Mouse (Mus musculus): ENCODE results near the gene Matk. TPM values are rescaled to one million over a fixed set of nuclear protein-coding genes. Genes with fewer than 3 reads are reported as not detected.

Matk gene
- total RNA-seq, 1 experiment: 0.85 TPM

GRCm38 (mm10) chr10:81292554-81293333 lies 40.0 kb downstream of the Matk start, which contains the start of gene Pip5k1c:
Gene Pip5k1c, plus strand, starts transcription at chr10:81292963.
- TF ChIP-seq HCFC1 (IDR thresholded peaks at IDR 0.05; ENCODE audit: borderline replicate concordance, insufficient read depth, low read length) (peak; percentile 60; the same call in 1 of the 2 replicates), ZNF384 (IDR thresholded peaks at IDR 0.05; ENCODE audit: low read depth, low read length) (no peak), MAFK (IDR thresholded peaks at IDR 0.05; ENCODE audit: insufficient read depth, low read depth, low read length) (no peak), CHD2 (IDR thresholded peaks at IDR 0.05; ENCODE audit: low read depth, low read length) (0 out of 2 replicates have a peak, but pooled peaks have one; percentile 31), ZC3H11A (IDR thresholded peaks at IDR 0.05; ENCODE audit: borderline replicate concordance, low read depth, low read length) (no peak)
- peak; percentile 100 for DNase-seq (ENCODE audit: low read depth, low spot score)

GRCm38 (mm10) chr10:81293334-81294030 lies 40.7 kb downstream of the Matk start:
- H3K27ac ChIP-seq (ENCODE audit: insufficient read depth, low read depth, low read length, poor library complexity, severe bottlenecking): no peak overlapping the region

More at GRCm38 (mm10) chr10:81292554-81293333, 40.0 kb downstream of the Matk start, which contains the start of gene Pip5k1c:
- peaks cover 5% of the 10 kb centered on the region; the same call in 1 of the 2 replicates for H3K36me3 ChIP-seq (ENCODE audit: control insufficient read depth, insufficient read depth, low read length, poor library complexity, severe bottlenecking)
- H3K27ac ChIP-seq (ENCODE audit: insufficient read depth, low read depth, low read length, poor library complexity, severe bottlenecking): peak within 1 kb of the TSS; percentile 67; the same call in 1 of the 2 replicates
- peak within 1 kb of the TSS; percentile 97 for H3K9ac ChIP-seq (ENCODE audit: insufficient read depth, low read depth, low read length, poor library complexity, severe bottlenecking)
- in situ Hi-C loops (cut with MboI; ENCODE audit: low sequenced_read_pairs in 2 of 2, unreplicated experiment in 2 of 2): no loop called here
- peaks cover 4 to 29% of the 10 kb centered on the region in 2 experiments for H3K4me1 ChIP-seq (ENCODE audit: control insufficient read depth in 2 of 2, insufficient read depth in 2 of 2, low read length in 2 of 2, poor library complexity in 1 of 2)
- H3K4me3 ChIP-seq (ENCODE audit: insufficient read depth in 1 of 2, low read depth in 1 of 2, low read length in 2 of 2, poor library complexity in 1 of 2, severe bottlenecking in 1 of 2): peak within 1 kb of the TSS; percentile 83 to 97
- H3K9me3 ChIP-seq (ENCODE audit: control insufficient read depth, insufficient read depth, low read depth, low read length): no peaks in the 10 kb centered on the region

GRCm38 (mm10) chr10:81294442-81294841 lies 41.7 kb downstream of the Matk start:
- no peak for DNase-seq (ENCODE audit: low read depth, low spot score)
- H3K4me1 ChIP-seq (ENCODE audit: control insufficient read depth in 2 of 2, insufficient read depth in 2 of 2, low read length in 2 of 2, poor library complexity in 1 of 2): peaks cover 4 to 25% of the 10 kb centered on the region in 2 experiments; a peak in 3 of 4 replicates
- no peak overlapping the region for H3K27ac ChIP-seq (ENCODE audit: insufficient read depth, low read depth, low read length, poor library complexity, severe bottlenecking)
- no peak overlapping the region; a peak in 1 of 4 replicates for H3K4me3 ChIP-seq (ENCODE audit: insufficient read depth in 1 of 2, low read depth in 1 of 2, low read length in 2 of 2, poor library complexity in 1 of 2, severe bottlenecking in 1 of 2)
- peaks cover 5% of the 10 kb centered on the region; the same call in 1 of the 2 replicates for H3K36me3 ChIP-seq (ENCODE audit: control insufficient read depth, insufficient read depth, low read length, poor library complexity, severe bottlenecking)
- H3K9me3 ChIP-seq (ENCODE audit: control insufficient read depth, insufficient read depth, low read depth, low read length): no peaks in the 10 kb centered on the region
- TF ChIP-seq CHD2 (IDR thresholded peaks at IDR 0.05; ENCODE audit: low read depth, low read length) (no peak), MAFK (IDR thresholded peaks at IDR 0.05; ENCODE audit: insufficient read depth, low read depth, low read length) (no peak)
- no peak overlapping the region for H3K9ac ChIP-seq (ENCODE audit: insufficient read depth, low read depth, low read length, poor library complexity, severe bottlenecking)
- in situ Hi-C loops (cut with MboI; ENCODE audit: low sequenced_read_pairs in 2 of 2, unreplicated experiment in 2 of 2): no loop called here

More at GRCm38 (mm10) chr10:81293334-81294030, 40.7 kb downstream of the Matk start:
- Histone ChIP-seq H3K36me3 (ENCODE audit: control insufficient read depth, insufficient read depth, low read length, poor library complexity, severe bottlenecking) (peaks cover 5% of the 10 kb centered on the region; the same call in 1 of the 2 replicates), H3K4me1 (ENCODE audit: control insufficient read depth in 2 of 2, insufficient read depth in 2 of 2, low read length in 2 of 2, poor library complexity in 1 of 2) (peaks cover 4 to 27% of the 10 kb centered on the region in 2 experiments), H3K9me3 (ENCODE audit: control insufficient read depth, insufficient read depth, low read depth, low read length) (no peaks in the 10 kb centered on the region), H3K9ac (ENCODE audit: insufficient read depth, low read depth, low read length, poor library complexity, severe bottlenecking) (peak overlapping the region; percentile 97), H3K4me3 (ENCODE audit: insufficient read depth in 1 of 2, low read depth in 1 of 2, low read length in 2 of 2, poor library complexity in 1 of 2, severe bottlenecking in 1 of 2) (peak overlapping the region; percentile 83 to 97)
- no peak for DNase-seq (ENCODE audit: low read depth, low spot score)
- TF ChIP-seq HCFC1 (IDR thresholded peaks at IDR 0.05; ENCODE audit: borderline replicate concordance, insufficient read depth, low read length) (no peak), ZNF384 (IDR thresholded peaks at IDR 0.05; ENCODE audit: low read depth, low read length) (no peak), MAFK (IDR thresholded peaks at IDR 0.05; ENCODE audit: insufficient read depth, low read depth, low read length) (no peak), CHD2 (IDR thresholded peaks at IDR 0.05; ENCODE audit: low read depth, low read length) (no peak), ZC3H11A (IDR thresholded peaks at IDR 0.05; ENCODE audit: borderline replicate concordance, low read depth, low read length) (no peak)
- in situ Hi-C loops (cut with MboI; ENCODE audit: low sequenced_read_pairs in 2 of 2, unreplicated experiment in 2 of 2): no loop called here

- no peak for TF ChIP-seq MAFK (IDR thresholded peaks at IDR 0.05; ENCODE audit: insufficient read depth, low read depth, low read length)
- TF ChIP-seq ZNF384 (IDR thresholded peaks at IDR 0.05; ENCODE audit: low read depth, low read length): no peak
- TF ChIP-seq CHD2 (IDR thresholded peaks at IDR 0.05; ENCODE audit: low read depth, low read length): no peak
- TF ChIP-seq ZC3H11A (IDR thresholded peaks at IDR 0.05; ENCODE audit: borderline replicate concordance, low read depth, low read length): no peak
- TF ChIP-seq HCFC1 (IDR thresholded peaks at IDR 0.05; ENCODE audit: borderline replicate concordance, insufficient read depth, low read length): no peak
- H3K36me3 ChIP-seq (ENCODE audit: control insufficient read depth, insufficient read depth, low read length, poor library complexity, severe bottlenecking): peaks cover 5% of the 10 kb centered on the region; the same call in 1 of the 2 replicates
- no peak overlapping the region for H3K27ac ChIP-seq (ENCODE audit: insufficient read depth, low read depth, low read length, poor library complexity, severe bottlenecking)
- no peak overlapping the region for H3K4me3 ChIP-seq (ENCODE audit: insufficient read depth in 1 of 2, low read depth in 1 of 2, low read length in 2 of 2, poor library complexity in 1 of 2, severe bottlenecking in 1 of 2)
- H3K4me1 ChIP-seq (ENCODE audit: control insufficient read depth in 2 of 2, insufficient read depth in 2 of 2, low read length in 2 of 2, poor library complexity in 1 of 2): peaks cover 4 to 25% of the 10 kb centered on the region in 2 experiments; a peak in 3 of 4 replicates
- no peaks in the 10 kb centered on the region for H3K9me3 ChIP-seq (ENCODE audit: control insufficient read depth, insufficient read depth, low read depth, low read length)
- DNase-seq (ENCODE audit: low read depth, low spot score): no peak
- in situ Hi-C loops (cut with MboI; ENCODE audit: low sequenced_read_pairs in 2 of 2, unreplicated experiment in 2 of 2): no loop called here
- H3K9ac ChIP-seq (ENCODE audit: insufficient read depth, low read depth, low read length, poor library complexity, severe bottlenecking): no peak overlapping the region
Measured at GRCm38 (mm10) chr10:81295185-81295584, 42.5 kb downstream of the Matk start.

Measured in ES-E14 (cell line).